Mouse (Mus musculus): ENCODE measurements around the gene Tfb1m.

Gene Tfb1m

DNA sequence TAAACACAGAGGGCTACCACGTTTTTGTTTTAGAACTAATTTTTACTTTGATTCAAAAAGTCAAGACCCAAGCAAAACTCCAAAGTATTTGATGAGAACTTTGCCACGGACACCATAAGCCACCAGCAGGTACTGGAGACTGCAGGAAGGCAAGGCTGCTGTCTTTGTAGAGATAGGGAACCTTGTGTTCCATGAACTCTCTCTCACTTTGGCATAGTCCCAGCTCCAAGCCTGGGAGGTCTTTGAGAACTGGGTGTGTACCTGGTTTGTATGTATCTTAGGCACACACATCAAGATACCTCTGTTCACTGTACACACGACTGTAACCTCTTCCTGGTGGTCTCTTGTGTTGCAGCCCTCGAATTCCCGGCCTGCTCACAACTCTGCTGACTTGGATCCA, 43.3 kb downstream of the Tfb1m start:
- no peak for DNase-seq (ENCODE audit: low spot score)

DNA sequence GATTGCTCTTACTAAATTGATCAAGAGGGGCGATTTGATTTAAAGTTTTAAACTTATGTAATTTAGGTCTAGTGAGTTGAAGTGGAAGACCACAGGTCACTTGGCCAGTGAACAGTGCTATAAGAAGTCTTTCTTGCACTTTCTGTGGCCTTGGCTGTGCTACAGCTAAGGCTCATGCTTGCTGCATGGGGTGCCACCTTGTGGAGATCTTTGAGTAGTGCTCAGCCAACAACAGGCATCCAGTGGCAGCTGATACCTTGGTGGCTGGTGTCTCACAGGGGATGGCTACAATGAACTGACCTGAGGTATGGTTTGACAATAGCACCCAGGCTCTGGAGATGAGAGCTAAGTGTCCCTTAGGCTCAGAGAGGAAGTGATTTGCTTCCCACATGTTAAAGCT, 47.7 kb downstream of the Tfb1m start:
- peak; percentile 21 for DNase-seq (ENCODE audit: low spot score)

DNA sequence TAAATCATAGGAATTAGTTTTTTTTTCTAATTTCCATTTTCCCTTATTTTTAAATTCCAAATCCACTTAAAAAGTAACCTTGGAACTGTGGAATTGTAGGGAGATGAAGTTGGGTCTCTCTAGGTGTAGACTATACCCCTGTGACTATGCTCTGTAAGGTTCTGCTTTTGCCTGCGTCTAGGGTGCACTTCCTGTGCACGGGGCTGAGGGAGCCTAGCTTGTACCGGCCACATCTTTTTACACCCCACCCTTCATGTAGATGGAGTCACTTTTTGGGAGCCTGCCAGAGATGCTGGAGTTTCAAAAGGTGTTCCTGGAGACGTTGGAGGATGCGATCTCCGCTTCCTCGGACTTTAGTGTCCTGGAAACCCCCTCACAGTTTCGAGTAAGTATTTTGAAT, 51.1 kb downstream of the Tfb1m start:
- DNase-seq (ENCODE audit: low spot score) = no peak

GRCm38 (mm10) chr17:3505711-3506110, 51.9 kb downstream of the Tfb1m start:
- no peak for DNase-seq (ENCODE audit: low spot score)

DNA sequence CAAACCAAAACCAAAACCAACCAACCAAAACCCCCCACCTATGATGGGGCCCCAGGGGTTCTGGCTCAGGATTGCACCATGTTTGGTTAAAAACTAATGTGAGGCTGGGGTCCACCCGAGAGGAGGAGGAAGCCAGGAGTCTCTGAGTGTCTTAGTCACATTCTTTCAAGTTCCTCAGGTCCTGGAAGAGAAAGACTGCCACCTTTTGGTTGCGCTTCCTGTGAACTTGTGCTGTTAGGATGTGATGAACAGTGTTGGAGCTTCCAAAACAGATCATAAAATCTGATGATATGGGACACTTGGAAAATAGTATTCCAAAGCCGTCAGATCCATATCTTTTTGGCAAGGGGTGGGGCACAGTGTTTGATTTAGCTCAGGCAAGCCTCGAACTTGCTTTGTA, 56.6 kb downstream of the Tfb1m start:
- no peak for DNase-seq (ENCODE audit: low spot score)

DNA sequence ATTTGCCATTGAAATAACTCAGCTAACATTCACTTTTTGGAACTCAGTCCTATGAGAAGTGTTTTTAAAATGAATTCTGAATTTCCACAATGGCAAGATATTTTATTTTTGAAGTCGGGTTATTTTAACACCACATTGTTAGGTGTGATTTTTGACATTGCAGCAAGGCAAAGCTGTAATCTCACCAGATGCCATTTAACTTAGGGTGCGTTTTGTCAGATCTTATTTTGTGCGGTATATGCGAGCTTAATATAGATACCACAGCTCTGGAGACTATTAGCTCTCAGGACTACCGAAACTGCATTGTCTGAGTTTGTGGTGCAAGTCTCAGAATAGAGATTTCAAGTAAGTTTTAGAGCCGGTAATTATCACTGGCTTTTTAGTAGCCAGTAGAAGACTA, 57.5 kb downstream of the Tfb1m start:
- no peak for DNase-seq (ENCODE audit: low spot score)

- DNase-seq (ENCODE audit: low spot score) = no peak
Measured at GRCm38 (mm10) chr17:3499468-3499867, 58.1 kb downstream of the Tfb1m start.

GRCm38 (mm10) chr17:3498580-3498979, 59.0 kb downstream of the Tfb1m start:
- DNase-seq (ENCODE audit: low spot score) = no peak

- DNase-seq (ENCODE audit: low spot score) = no peak
Measured at GRCm38 (mm10) chr17:3498086-3498485, 59.5 kb downstream of the Tfb1m start.

- DNase-seq (ENCODE audit: low spot score) = no peak
Measured at GRCm38 (mm10) chr17:3496080-3496479, 61.5 kb downstream of the Tfb1m start.

DNA sequence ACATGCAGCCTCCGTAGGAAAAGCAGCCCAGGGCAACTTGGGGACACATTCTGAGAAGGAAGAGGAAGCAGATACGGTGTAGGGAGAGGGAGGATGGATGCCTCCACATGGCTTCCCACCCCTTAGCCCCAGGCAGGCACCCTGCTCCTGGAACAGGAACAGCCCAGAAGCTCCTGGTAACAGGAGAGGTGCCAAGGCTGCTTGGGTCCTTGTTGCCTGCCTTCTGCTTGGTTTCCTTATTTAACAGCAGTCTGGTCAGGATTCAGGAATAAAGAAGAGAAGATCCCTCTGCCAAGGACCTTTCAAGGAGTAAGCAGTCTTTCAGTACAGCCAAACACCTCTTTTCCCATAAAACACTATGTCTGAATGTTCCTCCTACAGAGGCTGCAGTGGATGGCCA, 62.0 kb downstream of the Tfb1m start:
- no peak for DNase-seq (ENCODE audit: low spot score)

- DNase-seq (ENCODE audit: low spot score) = no peak
Measured at GRCm38 (mm10) chr17:3491667-3492066, 65.9 kb downstream of the Tfb1m start.

- DNase-seq (ENCODE audit: low spot score) = no peak
Measured at GRCm38 (mm10) chr17:3491065-3491464, 66.5 kb downstream of the Tfb1m start.

DNA sequence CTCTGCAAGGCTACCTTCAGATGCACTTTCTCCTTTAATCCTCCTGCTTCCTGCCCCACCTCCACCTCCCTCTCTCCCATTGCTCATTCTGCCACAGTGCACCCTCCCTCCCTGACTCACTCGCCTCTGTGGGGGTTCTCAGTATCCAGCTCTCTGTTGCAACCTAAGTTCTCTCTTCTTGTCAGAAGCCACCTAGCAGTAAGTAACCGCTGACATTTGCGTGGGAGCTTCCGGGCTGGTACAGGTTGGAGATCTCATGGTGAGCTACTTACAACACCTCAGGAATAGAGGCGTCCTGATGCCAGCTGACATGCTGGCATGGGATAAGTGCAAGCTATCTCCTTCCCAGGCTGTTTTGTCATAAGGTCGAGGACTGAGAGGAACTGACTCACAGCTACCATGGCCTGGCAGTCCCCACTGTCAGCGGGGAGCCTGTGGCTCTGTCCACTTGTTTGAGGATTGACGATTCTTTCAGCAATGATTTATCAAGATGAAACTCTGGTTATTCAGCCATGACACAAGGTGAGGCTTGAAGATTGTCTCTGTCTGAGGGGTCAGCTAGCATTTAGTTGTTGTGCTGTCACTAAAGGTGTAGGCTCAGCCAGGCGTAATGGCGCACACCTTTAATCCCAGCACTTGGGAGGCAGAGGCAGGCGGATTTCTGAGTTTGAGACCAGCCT, 67.2 kb downstream of the Tfb1m start:
- no peak for DNase-seq (ENCODE audit: low spot score)

DNA sequence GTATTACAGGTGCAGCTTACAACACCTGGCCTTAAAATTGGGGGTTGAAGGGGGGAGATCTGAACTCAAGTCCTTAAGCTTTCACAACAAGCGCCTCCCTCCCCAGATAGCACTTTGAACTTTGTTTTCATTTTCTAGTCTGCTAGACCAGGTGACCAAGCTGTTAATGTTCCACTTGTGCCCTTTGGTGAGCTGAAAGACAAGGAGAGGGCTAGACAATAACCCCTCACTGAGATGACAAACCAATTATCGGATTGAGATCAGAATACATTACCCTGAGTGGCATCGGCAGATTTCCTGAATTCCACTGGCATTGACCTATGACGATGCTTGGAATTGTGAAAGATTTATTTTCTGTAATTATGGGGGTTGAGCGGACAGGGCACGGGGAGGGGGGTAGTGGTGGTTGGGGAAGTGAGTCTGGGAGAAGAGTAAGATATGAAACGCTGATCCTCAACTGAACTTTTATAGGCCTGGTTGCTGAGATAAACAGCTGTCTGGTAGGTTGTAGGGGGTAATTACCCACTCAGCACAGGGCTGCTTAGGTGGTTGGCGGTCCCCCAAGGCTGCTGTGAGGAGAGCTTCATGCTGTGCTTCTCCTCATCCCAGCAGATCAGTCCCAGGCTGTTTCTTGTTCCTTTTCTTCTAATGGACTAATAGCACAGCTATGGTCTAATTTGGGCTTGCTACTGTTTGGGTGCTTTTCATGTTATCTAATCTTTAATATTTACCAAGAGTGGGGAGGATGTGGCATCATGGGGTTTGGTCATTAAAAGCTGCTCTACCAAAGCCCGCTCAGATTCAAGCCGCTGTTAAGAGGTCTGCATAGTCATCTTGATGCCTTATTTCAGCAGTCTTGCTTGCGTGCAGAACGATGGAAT, 69.6 kb downstream of the Tfb1m start:
- DNase-seq (ENCODE audit: low spot score) = no peak

GRCm38 (mm10) chr17:3487211-3487610, 70.4 kb downstream of the Tfb1m start:
- DNase-seq (ENCODE audit: low spot score) = no peak

GRCm38 (mm10) chr17:3485851-3486250, 71.7 kb downstream of the Tfb1m start:
- no peak for DNase-seq (ENCODE audit: low spot score)

DNA sequence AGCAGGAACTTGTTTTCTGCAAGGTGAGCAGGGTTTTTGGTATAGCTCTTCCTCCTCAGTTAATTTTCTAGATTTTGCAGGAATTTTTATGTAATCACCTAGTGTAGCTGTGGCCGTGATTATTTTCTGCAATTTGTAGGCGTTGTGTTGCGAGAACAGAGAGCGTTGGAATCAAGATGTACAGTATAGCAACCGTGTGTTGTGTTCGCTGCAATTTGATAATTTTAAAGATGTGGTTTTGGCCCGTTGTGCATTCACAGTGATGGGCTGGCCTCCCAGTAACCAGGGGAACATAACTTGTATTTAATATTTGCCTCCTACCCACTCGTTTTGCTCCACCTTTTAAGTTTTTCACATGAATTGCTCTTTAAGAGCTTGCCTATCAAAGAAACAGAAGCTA, 74.5 kb downstream of the Tfb1m start:
- DNase-seq (ENCODE audit: low spot score) = no peak

DNA sequence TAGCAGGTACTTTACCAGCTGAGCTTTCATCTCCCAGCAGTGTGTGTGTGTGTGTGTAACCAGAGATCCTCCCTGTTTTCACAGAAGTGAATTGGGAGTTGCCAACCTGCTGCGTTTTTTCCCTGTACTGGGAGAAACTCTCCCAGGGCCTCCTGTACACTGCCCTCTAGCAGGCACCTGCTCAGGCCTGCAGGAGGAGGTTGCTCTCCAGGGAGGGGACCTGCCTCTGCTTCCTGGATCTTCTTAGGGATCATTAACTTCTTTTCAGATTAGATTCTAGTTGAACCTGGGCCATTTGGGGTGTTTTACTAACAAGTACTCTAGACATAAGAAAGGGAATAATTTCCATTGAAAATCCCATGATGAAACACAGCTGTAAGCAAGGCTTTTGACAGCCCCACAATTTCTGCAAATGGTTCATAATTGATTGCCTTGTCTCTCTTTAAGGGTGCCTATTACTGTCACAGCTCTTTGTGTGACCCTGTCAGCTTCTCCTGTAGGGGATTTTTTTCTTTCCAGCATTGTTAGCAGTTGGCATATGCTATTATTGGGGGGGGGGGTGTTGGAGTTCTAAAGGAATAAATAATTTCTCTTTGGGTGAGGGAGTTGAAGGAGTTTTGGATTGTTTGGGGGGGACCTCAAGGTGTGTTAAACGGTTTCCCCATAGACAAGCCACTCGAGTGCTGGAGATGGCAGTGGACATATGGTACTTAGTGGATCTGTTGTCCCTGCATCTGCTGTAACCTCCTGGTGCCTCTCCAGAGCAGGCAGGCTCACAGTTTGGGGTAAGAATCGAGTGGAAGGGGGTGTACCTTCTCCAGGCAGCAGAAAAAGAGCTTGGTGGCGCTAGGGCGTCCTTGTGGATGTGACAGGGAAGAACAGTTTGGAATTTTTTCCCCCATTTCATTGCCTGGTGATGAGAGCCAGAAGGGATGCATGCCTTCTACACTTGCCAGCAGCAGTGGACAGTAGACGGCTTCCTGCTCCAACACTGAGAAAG, 75.7 kb downstream of the Tfb1m start:
- DNase-seq (ENCODE audit: low spot score) = no peak

DNA sequence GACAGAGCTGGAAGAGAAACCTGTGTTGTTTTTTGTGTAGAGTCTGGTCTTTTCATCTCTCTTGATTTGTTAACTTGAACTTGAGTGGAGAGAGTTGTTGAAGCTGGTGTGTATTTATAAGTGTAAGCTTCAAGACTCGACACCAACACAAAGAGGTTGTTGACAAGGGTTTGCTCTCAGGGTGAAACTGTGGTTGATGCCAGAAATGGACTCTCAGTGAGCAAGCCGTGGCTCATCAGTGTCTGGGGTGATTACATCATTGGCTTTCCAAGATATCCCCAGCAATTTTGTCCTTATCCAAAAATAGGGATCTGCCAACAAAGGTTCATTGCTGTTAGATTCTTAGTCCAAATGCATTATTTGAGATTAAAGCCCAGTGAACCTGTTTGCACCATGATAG, 81.0 kb downstream of the Tfb1m start:
- DNase-seq (ENCODE audit: low spot score) = no peak

- no peak for DNase-seq (ENCODE audit: low spot score)
Measured at GRCm38 (mm10) chr17:3472018-3472417, 85.6 kb downstream of the Tfb1m start.

All from testis, postnatal 14 days (tissue).